Mouse (Mus musculus): ENCODE results near the gene Scp2. TPM values are rescaled to one million over a fixed set of nuclear protein-coding genes. Genes with fewer than 3 reads are reported as not detected.
A peak's percentile ranks its signal among the peaks of the same experiment; 100 is the strongest.

Scp2 gene
- total RNA-seq, 2 experiments from 2014 or later = 114 to 126 TPM

- DNase-seq = no peak
Measured at GRCm38 (mm10) chr4:108018241-108018923, 126.4 kb downstream of the Scp2 start.

- DNase-seq = no peak
Measured at GRCm38 (mm10) chr4:108017839-108018238, 127.0 kb downstream of the Scp2 start.

- DNase-seq = no peak
Measured at GRCm38 (mm10) chr4:108016321-108016720, 128.5 kb downstream of the Scp2 start.

- DNase-seq = peak; percentile 62
Measured at GRCm38 (mm10) chr4:108015067-108015765, 129.6 kb downstream of the Scp2 start.

GRCm38 (mm10) chr4:108014466-108014865, 130.3 kb downstream of the Scp2 start:
- DNase-seq = no peak

- DNase-seq = no peak
Measured at GRCm38 (mm10) chr4:108008541-108008940, 136.3 kb downstream of the Scp2 start.

GRCm38 (mm10) chr4:108007532-108008103, 137.2 kb downstream of the Scp2 start:
- no peak for DNase-seq

GRCm38 (mm10) chr4:108005328-108005727, 139.5 kb downstream of the Scp2 start:
- no peak for DNase-seq

- no peak for DNase-seq
Measured at GRCm38 (mm10) chr4:107999380-107999779, 145.4 kb downstream of the Scp2 start.

GRCm38 (mm10) chr4:107998641-107999332, 146.0 kb downstream of the Scp2 start:
- DNase-seq = peak; percentile 35

- no peak for DNase-seq
Measured at GRCm38 (mm10) chr4:107996418-107996986, 148.3 kb downstream of the Scp2 start.

- no peak for DNase-seq
Measured at GRCm38 (mm10) chr4:107995727-107996126, 149.1 kb downstream of the Scp2 start.

- DNase-seq = no peak
Measured at GRCm38 (mm10) chr4:107995011-107995410, 149.8 kb downstream of the Scp2 start.

Small RNAs within 50 kb of the gene (microRNA-seq; reads per million reads assigned to microRNA genes)
- 0 reads per million in 2 experiments for gene Mir6397

Other genes with a start within 250 kb of the Scp2 start
- 10 to 100 TPM; 45.4 to 46.0 TPM for gene Cpt2, start 221.4 kb downstream of the Scp2 start, total RNA-seq (2021)
- gene Slc1a7, start 176.7 kb downstream of the Scp2 start, total RNA-seq (2021) = not detected
- 1 to 10 TPM; 7.6 to 9.7 TPM for gene Podn, start 48.6 kb downstream of the Scp2 start, total RNA-seq (2021)
- 1 to 10 TPM; 3.1 to 3.4 TPM for gene Echdc2, start 20.4 kb upstream of the Scp2 start, total RNA-seq (2021)
- gene Zyg11a, start 73.0 kb upstream of the Scp2 start, total RNA-seq (2021) = under 1 TPM; 0.20 to 0.40 TPM
- 10 to 100 TPM; 32.8 to 33.8 TPM for gene Zyg11b, start 156.1 kb upstream of the Scp2 start, total RNA-seq (2021)
- 10 to 100 TPM; 21.7 to 24.4 TPM for gene Coa7, start 183.1 kb upstream of the Scp2 start, total RNA-seq (2021)
- gene Shisal2a, start 238.4 kb upstream of the Scp2 start, total RNA-seq (2021) = not detected